Mouse (Mus musculus) liver, embryonic 14.5 days (tissue): ENCODE measurements at regions not wholly inside any gene's neighbourhood (a gene's known extent, or its start where the extent isn't known, plus 50 kb on each side); places are given as distances from the start of the nearest gene placed in this dataset.

Experiments
- ATAC-seq: fragments of 200-750 bp; cut with Nextera tagmentation; 2 replicates; pipeline ENCODE4 v1.8.0; 2017; ENCODE audit warnings: moderate number of reproducible peaks, mild to moderate bottlenecking, moderate library complexity; ENCODE audit not compliant: insufficient read depth
- DNase-seq, 3 experiments: peaks; one replicate each; pipeline ENCODE4 v3.0.0-alpha.2; 2012 to 2013; ENCODE audit warnings: low read depth in 3 of 3, low spot score in 3 of 3
- H3K27ac ChIP-seq: fragments of 300-500 bp; sonication (generic); 2 replicates; pipeline ENCODE4 v1.5.1; 2014; ENCODE audit warnings: moderate library complexity, mild to moderate bottlenecking, control low read depth, inconsistent platforms
- H3K27me3 ChIP-seq: fragments of 300-500 bp; sonication (generic); 2 replicates; pipeline ENCODE4 v1.6.1; 2014; ENCODE audit warnings: mild to moderate bottlenecking, low read length, moderate library complexity; ENCODE audit not compliant: control insufficient read depth, insufficient read depth
- H3K36me3 ChIP-seq: fragments of 300-500 bp; sonication (generic); replicated peaks from 2 replicates; pipeline ENCODE4 v1.6.1; 2014; ENCODE audit warnings: low read depth; ENCODE audit not compliant: control insufficient read depth, insufficient read depth
- H3K4me1 ChIP-seq, 2 experiments: fragments of 200-500 bp in 1 of 2; fragments of 300-500 bp in 1 of 2; sonication (generic) in 1 of 2; replicated peaks; 2 replicates each; pipeline ENCODE4 v1.6.1; 2012 to 2014; ENCODE audit warnings: antibody characterized with exemption in 1 of 2, inconsistent platforms in 1 of 2, low read length in 1 of 2; ENCODE audit not compliant: control insufficient read depth in 2 of 2, insufficient read depth in 2 of 2
- H3K4me2 ChIP-seq: fragments of 300-500 bp; sonication (generic); 2 replicates; pipeline ENCODE4 v1.6.1; 2014; ENCODE audit warnings: low read depth, mild to moderate bottlenecking, control low read depth, moderate library complexity
- H3K4me3 ChIP-seq, 2 experiments: fragments of 200-500 bp in 1 of 2; fragments of 300-500 bp in 1 of 2; sonication (generic) in 1 of 2; 2 replicates each; pipeline ENCODE4 v1.5.1; 2012 to 2014; ENCODE audit warnings: low read depth in 2 of 2, low read length in 2 of 2, mild to moderate bottlenecking in 2 of 2, control low read depth in 1 of 2, inconsistent platforms in 1 of 2, moderate library complexity in 1 of 2; ENCODE audit not compliant: insufficient read depth in 1 of 2
- H3K9ac ChIP-seq: fragments of 300-500 bp; sonication (generic); replicated peaks from 2 replicates; pipeline ENCODE4 v1.6.1; 2014; ENCODE audit warnings: mild to moderate bottlenecking, control low read depth, moderate library complexity
- H3K9me3 ChIP-seq: fragments of 300-500 bp; sonication (generic); 2 replicates; pipeline ENCODE4 v1.6.1; 2016; ENCODE audit warnings: low read length, mixed read lengths; ENCODE audit not compliant: control insufficient read depth
- CTCF ChIP-seq: IDR thresholded peaks from 2 replicates; pipeline ENCODE4 v1.5.1; 2016; ENCODE audit warnings: antibody characterized with exemption, low read depth, control low read depth
- EP300 ChIP-seq: IDR thresholded peaks from 2 replicates; pipeline ENCODE4 v1.6.1; 2016; ENCODE audit warnings: antibody characterized with exemption, low read depth
- WGBS: fragments of 180-500 bp; shearing (Covaris S2); extraction: QIAGEN DNeasy Blood & Tissue Kit; methylation state at CpG from one replicate; pipeline ENCODE4 v1.1.7; 2014; ENCODE audit not compliant: insufficient replicate concordance; 5-methylcytosine and 5-hydroxymethylcytosine counted together

DNA sequence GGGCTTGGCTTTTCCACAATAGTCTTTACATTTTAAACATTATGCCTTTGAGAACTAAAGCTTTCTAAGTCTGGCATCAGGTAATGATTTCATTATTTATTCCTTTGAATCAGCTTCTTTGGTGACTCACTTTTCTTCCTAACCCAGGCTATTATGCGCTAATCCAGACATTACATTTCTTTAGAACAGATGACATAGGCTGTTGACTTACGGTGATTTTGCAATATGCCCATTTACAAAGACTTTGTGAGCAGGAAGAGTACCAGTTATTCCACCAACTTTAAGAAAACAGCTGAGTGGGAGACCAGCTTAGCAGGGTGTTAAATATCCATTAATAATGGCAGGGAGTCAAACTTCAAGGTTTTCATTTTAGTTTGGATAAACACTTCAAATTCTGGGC is 459.6 kb downstream of the Gm10295 start:
- WGBS: 69% methylated on average over 2 of the region's 2 CpGs
- H3K9me3 ChIP-seq: no peaks in the 10 kb centered on the region
- DNase-seq (no peak), ATAC-seq (no peak)
- H3K4me3 ChIP-seq: no peak overlapping the region
- H3K9ac ChIP-seq: no peak overlapping the region
- no peak overlapping the region for H3K4me2 ChIP-seq
- H3K36me3 ChIP-seq: no peaks in the 10 kb centered on the region
- H3K4me1 ChIP-seq: no peaks in the 10 kb centered on the region
- H3K27ac ChIP-seq: no peak overlapping the region
- H3K27me3 ChIP-seq: no peaks in the 10 kb centered on the region
- TF ChIP-seq CTCF (no peak), EP300 (no peak)

DNA sequence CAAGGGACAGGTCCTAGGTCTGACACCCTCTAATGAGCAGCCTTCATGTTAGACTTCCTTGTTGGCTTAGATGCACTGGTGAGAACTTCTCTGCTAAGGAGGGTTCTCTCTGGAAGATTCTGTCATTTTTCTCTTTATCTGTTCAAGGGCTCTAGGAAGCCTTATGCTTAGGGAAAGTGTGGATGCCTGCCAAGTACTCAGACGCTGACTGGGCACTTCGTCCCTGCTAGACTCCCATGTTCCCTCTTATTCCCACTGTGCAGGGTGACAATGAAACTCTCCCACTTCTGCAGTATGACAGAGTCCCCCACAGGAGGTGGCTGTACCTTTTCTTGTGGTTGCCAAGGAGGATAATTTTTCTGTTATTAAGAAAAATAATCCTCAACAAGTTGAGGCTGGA is 470.8 kb downstream of the Gm10295 start:
- Histone ChIP-seq H3K27ac (no peak overlapping the region), H3K27me3 (no peaks in the 10 kb centered on the region), H3K9me3 (no peaks in the 10 kb centered on the region), H3K9ac (no peak overlapping the region), H3K4me2 (no peak overlapping the region), H3K4me1 (no peaks in the 10 kb centered on the region), H3K36me3 (no peaks in the 10 kb centered on the region), H3K4me3 (no peak overlapping the region)
- TF ChIP-seq CTCF (no peak), EP300 (no peak)
- 33% methylated on average over 2 of the region's 2 CpGs for WGBS
- no peak for DNase-seq
- ATAC-seq: no peak

DNA sequence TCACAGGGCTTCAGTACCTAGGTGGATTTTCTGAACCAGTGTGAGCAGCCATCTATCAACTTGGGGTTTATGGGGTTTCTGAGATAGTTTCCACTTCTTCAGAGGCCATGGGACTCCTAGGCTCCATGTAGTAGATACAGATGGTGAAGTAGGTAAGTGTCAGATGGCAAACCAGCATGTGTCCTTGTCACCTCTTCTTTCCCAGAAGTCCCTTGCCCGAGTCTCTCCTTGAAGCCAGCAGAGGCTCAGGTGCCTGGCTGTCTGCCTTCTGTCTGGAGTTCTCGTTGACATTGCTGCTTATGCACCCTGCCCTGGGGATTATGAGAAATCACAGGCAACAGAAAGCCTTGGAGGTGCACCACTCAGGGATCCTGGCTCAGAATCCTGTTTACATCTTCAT is 476.9 kb downstream of the Gm10295 start:
- Histone ChIP-seq H3K27me3 (no peaks in the 10 kb centered on the region), H3K4me1 (peaks cover 0 to 4% of the 10 kb centered on the region in 2 experiments; a peak in 1 of 4 replicates), H3K9ac (no peak overlapping the region), H3K9me3 (no peaks in the 10 kb centered on the region), H3K4me2 (no peak overlapping the region), H3K4me3 (no peak overlapping the region), H3K36me3 (no peaks in the 10 kb centered on the region), H3K27ac (no peak overlapping the region)
- DNase-seq (no peak), ATAC-seq (no peak)
- TF ChIP-seq CTCF: no peak
- TF ChIP-seq EP300: no peak
- WGBS: 43% methylated on average over 2 of the region's 2 CpGs

DNA sequence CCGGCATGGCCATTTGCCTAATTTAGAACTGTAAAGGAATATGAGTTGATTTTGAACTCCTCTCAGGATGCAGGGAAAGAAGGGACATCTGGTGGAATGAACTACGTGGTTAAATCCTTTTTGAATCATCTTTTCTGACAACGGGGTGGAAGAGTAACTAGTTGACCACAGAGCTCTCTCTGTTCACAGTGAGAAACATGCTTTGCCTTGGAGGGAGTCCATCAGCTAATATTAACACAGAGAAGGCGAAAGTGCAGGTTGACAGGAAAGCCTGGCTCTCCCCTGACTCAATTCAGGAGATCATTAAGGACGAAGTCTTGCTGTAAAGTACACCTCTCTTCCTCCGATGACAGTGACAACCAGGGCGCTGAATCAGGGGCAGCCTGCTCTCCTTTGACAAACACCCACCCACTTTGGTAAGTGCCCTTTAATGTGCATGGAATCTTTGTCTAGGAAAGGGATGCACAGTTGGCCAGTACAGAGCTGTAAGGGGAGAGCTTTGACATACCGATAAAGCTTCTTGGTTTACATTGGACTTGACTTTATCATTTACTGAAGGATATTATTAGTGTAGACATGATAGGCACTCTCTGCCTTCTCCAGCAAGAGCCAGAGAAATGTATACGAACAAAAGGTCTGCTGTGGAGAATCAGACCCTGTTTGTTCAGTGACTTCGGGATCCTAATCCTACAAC is 480.3 kb downstream of the Gm10295 start:
- Histone ChIP-seq H3K9me3 (no peaks in the 10 kb centered on the region), H3K4me3 (no peak overlapping the region), H3K36me3 (no peaks in the 10 kb centered on the region), H3K9ac (no peak overlapping the region), H3K27me3 (no peaks in the 10 kb centered on the region), H3K4me1 (peaks cover 0 to 7% of the 10 kb centered on the region in 2 experiments; a peak in 2 of 4 replicates), H3K4me2 (no peak overlapping the region), H3K27ac (no peak overlapping the region)
- TF ChIP-seq CTCF: no peak
- no peak for TF ChIP-seq EP300
- 51% methylated on average over 10 of the region's 10 CpGs for WGBS
- DNase-seq: no peak
- no peak for ATAC-seq

DNA sequence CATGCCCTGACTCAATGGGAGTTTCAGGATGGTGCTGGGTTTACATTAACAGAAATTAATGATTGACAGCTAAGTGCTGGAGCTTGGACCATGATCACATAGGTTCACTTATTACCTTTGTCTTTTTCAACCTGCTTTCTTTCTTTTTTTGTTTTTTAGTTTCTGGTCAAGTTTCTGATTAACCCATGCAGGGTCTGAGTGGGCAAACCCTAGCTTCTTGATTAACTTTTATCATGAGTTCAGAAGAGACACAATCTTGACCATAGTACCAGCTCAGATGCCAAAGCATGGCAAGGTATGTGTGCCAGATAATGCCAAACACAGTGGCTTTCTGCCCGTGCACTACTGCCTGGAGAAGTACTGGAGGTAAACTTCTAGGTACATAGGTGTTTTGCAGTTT is 482.2 kb downstream of the Gm10295 start:
- peaks cover 0 to 7% of the 10 kb centered on the region in 2 experiments; a peak in 2 of 4 replicates for H3K4me1 ChIP-seq
- H3K9me3 ChIP-seq: no peaks in the 10 kb centered on the region
- H3K4me3 ChIP-seq: no peak overlapping the region
- H3K36me3 ChIP-seq: no peaks in the 10 kb centered on the region
- no peak overlapping the region for H3K27ac ChIP-seq
- no peak overlapping the region for H3K9ac ChIP-seq
- no peaks in the 10 kb centered on the region for H3K27me3 ChIP-seq
- peak in 1 of 3 experiments; percentile 5 for DNase-seq
- no peak for ATAC-seq
- WGBS: 19% methylated on average over 1 of the region's 1 CpGs
- no peak overlapping the region for H3K4me2 ChIP-seq
- TF ChIP-seq CTCF (no peak), EP300 (no peak)
